Mouse (Mus musculus): ENCODE measurements around the gene Ctso. TPM values are rescaled to one million over a fixed set of nuclear protein-coding genes. Genes with fewer than 3 reads are reported as not detected.

Gene Ctso
- polyA plus RNA-seq, 1 experiment from 2014 or later, result 3.4 TPM

- DNase-seq (ENCODE audit: low spot score), result no peak
- no peaks in the 10 kb centered on the region for H3K36me3 ChIP-seq
- no peak overlapping the region for H3K4me3 ChIP-seq
- no peak overlapping the region for H3K27ac ChIP-seq (replicated peaks)
- no peaks in the 10 kb centered on the region for H3K9me3 ChIP-seq (replicated peaks)
- 72% methylated on average over 9 of the region's 9 CpGs for WGBS
- H3K27me3 ChIP-seq (ENCODE audit: low read depth, poor library complexity, severe bottlenecking), result no peaks in the 10 kb centered on the region
- H3K4me1 ChIP-seq, result peaks cover 7% of the 10 kb centered on the region
These were observed 5.6 kb upstream of the Ctso start for GRCm38 (mm10) chr3:81926764-81927325.

- 61% methylated on average over 1 of the region's 1 CpGs for WGBS
- no peak overlapping the region for H3K27ac ChIP-seq (replicated peaks)
- no peaks in the 10 kb centered on the region for H3K27me3 ChIP-seq (ENCODE audit: low read depth, poor library complexity, severe bottlenecking)
- H3K4me3 ChIP-seq, result no peak overlapping the region
- H3K9me3 ChIP-seq (replicated peaks), result no peaks in the 10 kb centered on the region
- peaks cover 13% of the 10 kb centered on the region for H3K4me1 ChIP-seq
- DNase-seq (ENCODE audit: low spot score), result no peak
- H3K36me3 ChIP-seq, result no peaks in the 10 kb centered on the region
These were observed 3.3 kb upstream of the Ctso start for GRCm38 (mm10) chr3:81929073-81929472.

GRCm38 (mm10) chr3:81931695-81932094, 706 bp upstream of the Ctso start:
- Histone ChIP-seq H3K27me3 (ENCODE audit: low read depth, poor library complexity, severe bottlenecking) (no peaks in the 10 kb centered on the region), H3K4me1 (peaks cover 13% of the 10 kb centered on the region), H3K4me3 (no peak overlapping the region), H3K9me3 (replicated peaks) (no peaks in the 10 kb centered on the region), H3K27ac (replicated peaks) (peak overlapping the region; percentile 94; the same call in 1 of the 2 replicates), H3K36me3 (no peaks in the 10 kb centered on the region)
- 82% methylated on average over 3 of the region's 3 CpGs for WGBS
- no peak for DNase-seq (ENCODE audit: low spot score)

- Histone ChIP-seq H3K9me3 (replicated peaks) (no peaks in the 10 kb centered on the region), H3K4me3 (no peak overlapping the region), H3K4me1 (peaks cover 13% of the 10 kb centered on the region), H3K27ac (replicated peaks) (no peak overlapping the region), H3K36me3 (no peaks in the 10 kb centered on the region), H3K27me3 (ENCODE audit: low read depth, poor library complexity, severe bottlenecking) (no peaks in the 10 kb centered on the region)
- WGBS, result 88% methylated on average over 4 of the region's 4 CpGs
- no peak for DNase-seq (ENCODE audit: low spot score)
These were observed 947 bp downstream of the Ctso start for GRCm38 (mm10) chr3:81933348-81933747.

- Histone ChIP-seq H3K4me1 (no peaks in the 10 kb centered on the region), H3K4me3 (no peak overlapping the region), H3K36me3 (no peaks in the 10 kb centered on the region), H3K9me3 (replicated peaks) (no peaks in the 10 kb centered on the region), H3K27ac (replicated peaks) (no peak overlapping the region), H3K27me3 (ENCODE audit: low read depth, poor library complexity, severe bottlenecking) (no peaks in the 10 kb centered on the region)
- DNase-seq (ENCODE audit: low spot score), result no peak
- WGBS, result 82% methylated on average over 3 of the region's 3 CpGs
These were observed 6.5 kb downstream of the Ctso start for GRCm38 (mm10) chr3:81938924-81939323.

GRCm38 (mm10) chr3:81942341-81942740, 9.9 kb downstream of the Ctso start:
- Histone ChIP-seq H3K4me3 (no peak overlapping the region), H3K4me1 (no peaks in the 10 kb centered on the region), H3K36me3 (no peaks in the 10 kb centered on the region), H3K9me3 (replicated peaks) (no peaks in the 10 kb centered on the region), H3K27me3 (ENCODE audit: low read depth, poor library complexity, severe bottlenecking) (no peaks in the 10 kb centered on the region), H3K27ac (replicated peaks) (no peak overlapping the region)
- no peak for DNase-seq (ENCODE audit: low spot score)
- 77% methylated on average over 3 of the region's 3 CpGs for WGBS

- Histone ChIP-seq H3K36me3 (no peaks in the 10 kb centered on the region), H3K4me3 (no peak overlapping the region), H3K27ac (replicated peaks) (no peak overlapping the region), H3K27me3 (ENCODE audit: low read depth, poor library complexity, severe bottlenecking) (no peaks in the 10 kb centered on the region), H3K9me3 (replicated peaks) (no peaks in the 10 kb centered on the region), H3K4me1 (no peaks in the 10 kb centered on the region)
- WGBS, result 90% methylated on average over 3 of the region's 3 CpGs
- no peak for DNase-seq (ENCODE audit: low spot score)
These were observed 10.7 kb downstream of the Ctso start for GRCm38 (mm10) chr3:81943097-81943496.

- Histone ChIP-seq H3K27me3 (ENCODE audit: low read depth, poor library complexity, severe bottlenecking) (no peaks in the 10 kb centered on the region), H3K27ac (replicated peaks) (no peak overlapping the region), H3K9me3 (replicated peaks) (no peaks in the 10 kb centered on the region), H3K4me3 (no peak overlapping the region), H3K36me3 (no peaks in the 10 kb centered on the region), H3K4me1 (no peaks in the 10 kb centered on the region)
- WGBS, result 93% methylated on average over 7 of the region's 7 CpGs
- DNase-seq (ENCODE audit: low spot score), result no peak
These were observed 12.5 kb downstream of the Ctso start for GRCm38 (mm10) chr3:81944851-81945393.

- Histone ChIP-seq H3K27me3 (ENCODE audit: low read depth, poor library complexity, severe bottlenecking) (no peaks in the 10 kb centered on the region), H3K4me1 (no peaks in the 10 kb centered on the region), H3K9me3 (replicated peaks) (no peaks in the 10 kb centered on the region), H3K4me3 (no peak overlapping the region), H3K27ac (replicated peaks) (no peak overlapping the region), H3K36me3 (no peaks in the 10 kb centered on the region)
- DNase-seq (ENCODE audit: low spot score), result no peak
- WGBS, result 77% methylated on average over 1 of the region's 1 CpGs
These were observed 16.6 kb downstream of the Ctso start for GRCm38 (mm10) chr3:81949048-81949447.

- 87% methylated on average over 2 of the region's 2 CpGs for WGBS
- Histone ChIP-seq H3K4me1 (no peaks in the 10 kb centered on the region), H3K9me3 (replicated peaks) (no peaks in the 10 kb centered on the region), H3K36me3 (no peaks in the 10 kb centered on the region), H3K27ac (replicated peaks) (no peak overlapping the region), H3K4me3 (no peak overlapping the region), H3K27me3 (ENCODE audit: low read depth, poor library complexity, severe bottlenecking) (no peaks in the 10 kb centered on the region)
- no peak for DNase-seq (ENCODE audit: low spot score)
These were observed 19.4 kb downstream of the Ctso start for GRCm38 (mm10) chr3:81951785-81952184.

- WGBS, result 94% methylated on average over 5 of the region's 5 CpGs
These were observed 25.1 kb downstream of the Ctso start for GRCm38 (mm10) chr3:81957484-81957883.

GRCm38 (mm10) chr3:81961336-81961735, 28.9 kb downstream of the Ctso start:
- no peaks in the 10 kb centered on the region for H3K9me3 ChIP-seq (replicated peaks)
- WGBS, result 87% methylated on average over 5 of the region's 5 CpGs
- H3K4me1 ChIP-seq, result no peaks in the 10 kb centered on the region
- H3K27me3 ChIP-seq (ENCODE audit: low read depth, poor library complexity, severe bottlenecking), result no peaks in the 10 kb centered on the region
- no peak overlapping the region for H3K4me3 ChIP-seq
- DNase-seq (ENCODE audit: low spot score), result no peak
- no peaks in the 10 kb centered on the region for H3K36me3 ChIP-seq
- H3K27ac ChIP-seq (replicated peaks), result no peak overlapping the region

More at GRCm38 (mm10) chr3:81957484-81957883, 25.1 kb downstream of the Ctso start:
- no peaks in the 10 kb centered on the region for H3K4me1 ChIP-seq
- no peak overlapping the region for H3K4me3 ChIP-seq
- H3K9me3 ChIP-seq (replicated peaks), result no peaks in the 10 kb centered on the region
- H3K27me3 ChIP-seq (ENCODE audit: low read depth, poor library complexity, severe bottlenecking), result no peaks in the 10 kb centered on the region
- no peak for DNase-seq (ENCODE audit: low spot score)
- no peak overlapping the region for H3K27ac ChIP-seq (replicated peaks)
- no peaks in the 10 kb centered on the region for H3K36me3 ChIP-seq

- 90% methylated on average over 5 of the region's 5 CpGs for WGBS
- Histone ChIP-seq H3K4me1 (no peaks in the 10 kb centered on the region), H3K27ac (replicated peaks) (no peak overlapping the region), H3K9me3 (replicated peaks) (no peaks in the 10 kb centered on the region), H3K27me3 (ENCODE audit: low read depth, poor library complexity, severe bottlenecking) (no peaks in the 10 kb centered on the region), H3K4me3 (no peak overlapping the region), H3K36me3 (no peaks in the 10 kb centered on the region)
- no peak for DNase-seq (ENCODE audit: low spot score)
These were observed 31.4 kb downstream of the Ctso start for GRCm38 (mm10) chr3:81963768-81964167.

All from midbrain, embryonic 10.5 days (tissue).